Mouse (Mus musculus) bone marrow macrophage, adult 2 months (primary cell): Measurements from ENCODE around the gene Fis1.

Experiments used
- CTCF ChIP-seq: IDR thresholded peaks from 2 replicates; pipeline ENCODE4 v1.5.1; 2012; ENCODE audit warnings: low read depth, mild to moderate bottlenecking, low read length, moderate library complexity
- POLR2A ChIP-seq: IDR thresholded peaks from 2 replicates; pipeline ENCODE4 v1.6.1; 2012; ENCODE audit warnings: mild to moderate bottlenecking, low read depth, low read length, borderline replicate concordance

- TF ChIP-seq POLR2A (no peak), CTCF (no peak)
Observed at GRCm38 (mm10) chr5:136907587-136907986, 45.5 kb upstream of the Fis1 start.
